Mouse (Mus musculus) midbrain, embryonic 16.5 days (tissue): ENCODE measurements around the gene Cpe. TPM values are rescaled to one million over a fixed set of nuclear protein-coding genes. Genes with fewer than 3 reads are reported as not detected.

Experiments used
- ATAC-seq: fragments of 200-750 bp; cut with Nextera tagmentation; 2 replicates; pipeline ENCODE4 v1.8.0; 2017; ENCODE audit warnings: moderate TSS enrichment
- H3K27ac ChIP-seq: fragments of 300-500 bp; sonication (generic); 2 replicates; pipeline ENCODE4 v1.5.1; 2014; ENCODE audit warnings: mild to moderate bottlenecking, low read length, mixed read lengths
- H3K27me3 ChIP-seq: fragments of 300-500 bp; sonication (generic); 2 replicates; pipeline ENCODE4 v1.6.1; 2014; ENCODE audit warnings: low read depth, low read length, mixed read lengths; ENCODE audit not compliant: control insufficient read depth, insufficient read depth
- H3K36me3 ChIP-seq: fragments of 300-500 bp; sonication (generic); 2 replicates; pipeline ENCODE4 v1.6.1; 2014; ENCODE audit warnings: mild to moderate bottlenecking, low read length, moderate library complexity, mixed read lengths; ENCODE audit not compliant: control insufficient read depth, insufficient read depth
- H3K4me1 ChIP-seq: fragments of 300-500 bp; sonication (generic); 2 replicates; pipeline ENCODE4 v1.6.1; 2014; ENCODE audit warnings: mild to moderate bottlenecking, low read length, mixed read lengths; ENCODE audit not compliant: control insufficient read depth, insufficient read depth
- H3K4me2 ChIP-seq: fragments of 300-500 bp; sonication (generic); 2 replicates; pipeline ENCODE4 v1.6.1; 2014; ENCODE audit warnings: mild to moderate bottlenecking, low read length, mixed read lengths
- H3K4me3 ChIP-seq: fragments of 300-500 bp; sonication (generic); 2 replicates; pipeline ENCODE4 v1.5.1; 2014; ENCODE audit warnings: low read depth, mild to moderate bottlenecking, low read length, moderate library complexity, mixed read lengths
- H3K9ac ChIP-seq: fragments of 300-500 bp; sonication (generic); 2 replicates; pipeline ENCODE4 v1.6.1; 2014; ENCODE audit warnings: low read depth, low read length, mixed read lengths
- H3K9me3 ChIP-seq: fragments of 300-500 bp; sonication (generic); replicated peaks from 2 replicates; pipeline ENCODE4 v1.6.1; 2014; ENCODE audit warnings: mild to moderate bottlenecking, low read length, mixed read lengths; ENCODE audit not compliant: control insufficient read depth, poor library complexity, severe bottlenecking
- WGBS: fragments of 180-500 bp; shearing (Covaris S2); extraction: QIAGEN DNeasy Blood & Tissue Kit; methylation state at CpG from one replicate; pipeline ENCODE4 v1.1.7; 2014; 5-methylcytosine and 5-hydroxymethylcytosine counted together
- polyA plus RNA-seq: library from polyadenylated mRNA; unstranded; fragments of >200 nt; fragmentation: Nextera tagmentation; extraction: Ambion mirVana; gene quantifications from 2 replicates; pipeline ENCODE4 v1.2.1, GENCODE M21; 2015

Gene Cpe
- polyA plus RNA-seq, 1 experiment from 2014 or later: 1,054 TPM

DNA sequence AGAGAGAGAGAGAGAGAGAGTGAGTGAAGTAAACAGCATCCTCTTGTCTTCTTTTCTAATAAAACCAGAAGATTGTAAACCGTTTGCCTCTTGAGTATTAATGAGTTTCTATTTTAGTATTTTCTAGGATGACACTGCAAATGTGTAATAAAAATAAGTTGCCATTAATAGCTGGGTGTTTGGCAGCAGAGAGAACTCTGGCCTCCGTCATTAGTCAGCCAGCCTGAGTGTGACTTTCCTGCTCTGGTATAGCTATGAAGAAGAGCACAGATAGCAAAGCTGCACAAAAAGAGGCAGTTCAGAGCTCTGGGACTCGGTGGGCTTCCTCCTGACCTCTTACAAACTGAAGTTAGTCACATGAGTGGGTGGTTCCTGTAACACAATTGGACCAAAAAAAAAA is 27.3 kb downstream of the Cpe start:
- Histone ChIP-seq H3K4me2 (no peak overlapping the region), H3K36me3 (no peaks in the 10 kb centered on the region), H3K27me3 (no peaks in the 10 kb centered on the region), H3K9me3 (no peaks in the 10 kb centered on the region), H3K27ac (no peak overlapping the region), H3K4me3 (no peak overlapping the region), H3K9ac (no peak overlapping the region), H3K4me1 (peaks cover 21% of the 10 kb centered on the region)
- WGBS: 47% methylated on average over 3 of the region's 3 CpGs
- ATAC-seq: no peak

DNA sequence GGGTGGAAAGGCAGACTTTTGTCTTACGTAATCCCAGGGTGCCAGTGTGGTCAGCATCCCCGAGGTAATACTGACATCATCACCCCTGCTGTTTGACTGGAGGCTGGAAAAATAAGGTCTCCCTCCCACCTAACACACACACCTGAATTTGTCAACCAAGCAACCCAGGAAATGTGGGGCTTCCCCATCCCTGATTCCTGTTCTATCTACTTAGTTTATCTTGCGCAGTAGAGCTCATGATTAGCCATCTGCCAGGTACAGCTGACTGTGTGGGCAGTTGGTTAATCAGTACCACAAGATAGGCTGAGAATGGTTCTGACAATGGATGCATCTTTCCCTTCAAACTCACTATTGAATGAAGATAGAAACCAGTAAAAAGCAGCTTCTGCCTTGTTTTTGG is 28.0 kb downstream of the Cpe start:
- Histone ChIP-seq H3K4me3 (no peak overlapping the region), H3K27me3 (no peaks in the 10 kb centered on the region), H3K9me3 (no peaks in the 10 kb centered on the region), H3K4me2 (no peak overlapping the region), H3K4me1 (peaks cover 23% of the 10 kb centered on the region), H3K36me3 (no peaks in the 10 kb centered on the region), H3K9ac (no peak overlapping the region), H3K27ac (no peak overlapping the region)
- no peak for ATAC-seq
- WGBS: 57% methylated on average over 3 of the region's 3 CpGs

DNA sequence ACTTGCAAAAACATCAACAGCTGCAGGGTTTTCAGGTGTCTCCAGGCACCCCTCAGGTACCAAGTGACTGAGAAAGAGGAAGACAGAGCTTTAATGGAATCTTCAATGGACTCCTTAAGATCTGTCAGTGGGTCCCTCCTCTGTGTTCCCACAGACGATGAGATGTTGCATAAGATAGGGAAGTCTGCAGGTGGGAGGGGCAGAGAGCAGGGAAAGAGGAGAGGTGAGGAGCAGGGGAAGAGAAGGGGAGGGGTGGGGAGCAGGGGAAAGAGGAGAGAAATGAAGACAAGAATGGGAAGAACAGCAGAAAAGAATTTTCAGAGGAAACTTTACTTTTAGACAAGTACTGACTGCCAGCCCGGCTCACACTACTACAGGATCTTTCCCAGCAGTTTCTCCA is 28.5 kb downstream of the Cpe start:
- H3K4me1 ChIP-seq: peaks cover 24% of the 10 kb centered on the region
- no peak overlapping the region for H3K27ac ChIP-seq
- H3K9ac ChIP-seq: no peak overlapping the region
- no peaks in the 10 kb centered on the region for H3K36me3 ChIP-seq
- H3K27me3 ChIP-seq: no peaks in the 10 kb centered on the region
- H3K9me3 ChIP-seq: no peaks in the 10 kb centered on the region
- no peak for ATAC-seq
- H3K4me3 ChIP-seq: no peak overlapping the region
- 41% methylated on average over 2 of the region's 2 CpGs for WGBS
- no peak overlapping the region for H3K4me2 ChIP-seq

DNA sequence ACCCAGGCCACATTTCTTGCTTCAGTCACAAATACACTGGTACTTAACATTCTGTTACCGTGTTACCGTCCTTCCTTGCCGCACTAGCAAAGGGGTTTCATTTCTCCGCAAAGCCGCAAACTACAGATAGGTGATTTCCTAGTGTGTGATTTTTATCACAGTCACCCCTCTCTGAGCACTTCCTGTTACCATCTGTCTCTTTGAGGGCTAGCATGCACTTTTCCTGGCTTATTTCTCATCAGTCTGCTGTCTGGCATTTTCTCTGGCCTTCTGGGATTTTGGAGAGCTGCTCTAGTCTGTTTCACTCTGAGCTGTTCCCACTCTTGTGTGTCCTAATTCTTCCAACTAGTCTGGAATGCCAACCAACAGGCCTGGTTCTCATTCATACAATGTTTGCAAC is 33.8 kb downstream of the Cpe start:
- WGBS: 79% methylated on average over 5 of the region's 5 CpGs
- Histone ChIP-seq H3K4me1 (peaks cover 31% of the 10 kb centered on the region), H3K4me2 (no peak overlapping the region), H3K36me3 (no peaks in the 10 kb centered on the region), H3K4me3 (no peak overlapping the region), H3K9ac (no peak overlapping the region), H3K9me3 (no peaks in the 10 kb centered on the region), H3K27me3 (no peaks in the 10 kb centered on the region), H3K27ac (peak overlapping the region; percentile 68)
- no peak for ATAC-seq

DNA sequence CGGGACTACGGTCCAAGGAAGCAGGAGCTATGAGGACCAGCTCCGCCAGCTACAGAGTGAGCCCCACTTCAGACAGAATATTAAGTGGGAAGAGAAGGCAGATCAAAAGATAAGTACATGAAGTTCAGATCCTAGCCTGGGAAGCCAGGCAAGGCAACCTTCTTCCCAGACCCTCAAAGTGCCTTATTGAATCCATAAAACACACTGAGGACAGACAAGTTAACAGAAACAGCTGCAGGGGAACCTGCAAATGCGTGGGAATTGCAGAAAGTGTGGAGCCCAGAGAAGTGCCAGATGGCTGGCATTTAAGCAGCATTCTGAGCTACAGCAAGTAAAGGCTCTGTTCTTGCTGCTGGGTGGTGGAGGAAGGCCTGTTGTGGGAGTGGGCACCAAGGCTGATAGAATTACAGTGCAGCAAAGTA is 34.9 kb downstream of the Cpe start:
- Histone ChIP-seq H3K4me1 (peaks cover 28% of the 10 kb centered on the region), H3K9me3 (no peaks in the 10 kb centered on the region), H3K9ac (no peak overlapping the region), H3K27ac (peak overlapping the region; percentile 69), H3K36me3 (no peaks in the 10 kb centered on the region), H3K4me2 (no peak overlapping the region; the same call in 1 of the 2 replicates), H3K4me3 (no peak overlapping the region), H3K27me3 (no peaks in the 10 kb centered on the region)
- ATAC-seq: peak; percentile 54
- WGBS: 12% methylated on average over 4 of the region's 4 CpGs

DNA sequence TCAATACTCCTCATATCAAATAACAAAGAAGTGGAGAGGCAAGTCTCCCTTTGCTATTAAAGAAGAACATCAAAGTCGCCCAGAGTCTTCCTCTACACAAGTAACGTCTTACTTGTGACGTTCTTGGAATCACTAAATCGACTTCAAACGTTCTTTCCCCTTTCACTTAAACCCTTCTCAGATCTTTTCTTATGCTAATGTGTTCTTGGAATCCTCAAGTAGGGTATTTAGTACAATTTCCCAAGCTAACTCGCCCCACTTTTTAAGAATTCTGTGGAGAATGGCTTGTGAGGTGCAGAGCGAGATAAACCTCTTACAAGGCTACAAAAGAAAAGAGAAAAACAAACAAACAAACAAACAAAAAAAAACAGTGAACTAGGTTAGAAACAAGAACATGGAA is 35.3 kb downstream of the Cpe start:
- Histone ChIP-seq H3K9ac (no peak overlapping the region), H3K27ac (peak overlapping the region; percentile 69), H3K27me3 (no peaks in the 10 kb centered on the region), H3K4me1 (peaks cover 27% of the 10 kb centered on the region), H3K4me3 (no peak overlapping the region), H3K36me3 (no peaks in the 10 kb centered on the region), H3K9me3 (no peaks in the 10 kb centered on the region), H3K4me2 (no peak overlapping the region)
- WGBS: 7% methylated on average over 7 of the region's 7 CpGs
- ATAC-seq: no peak

DNA sequence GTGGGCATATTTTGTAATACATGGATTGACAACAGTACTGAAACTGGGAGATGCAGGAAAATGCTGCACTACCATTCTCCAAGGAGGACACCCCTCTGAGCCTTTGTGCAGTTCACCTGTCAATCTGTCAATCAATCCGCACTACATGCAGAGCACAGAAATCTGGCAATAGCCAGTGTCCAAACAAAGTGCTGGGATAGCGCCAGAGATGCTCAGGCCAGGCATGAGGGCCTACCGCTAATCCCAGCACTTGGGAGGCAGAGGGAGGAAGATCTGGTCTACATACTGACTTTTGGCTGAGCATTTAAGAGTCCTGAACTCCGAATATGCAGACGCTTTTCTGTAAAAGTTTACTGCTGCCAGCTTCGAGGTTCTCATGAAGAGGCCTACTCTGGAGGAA is 37.0 kb downstream of the Cpe start:
- H3K36me3 ChIP-seq: no peaks in the 10 kb centered on the region
- no peak overlapping the region for H3K9ac ChIP-seq
- H3K4me1 ChIP-seq: peaks cover 22% of the 10 kb centered on the region
- H3K4me2 ChIP-seq: no peak overlapping the region
- H3K4me3 ChIP-seq: no peak overlapping the region
- H3K27me3 ChIP-seq: no peaks in the 10 kb centered on the region
- H3K9me3 ChIP-seq: no peaks in the 10 kb centered on the region
- no peak for ATAC-seq
- H3K27ac ChIP-seq: peak overlapping the region; percentile 41
- WGBS: 55% methylated on average over 6 of the region's 6 CpGs

DNA sequence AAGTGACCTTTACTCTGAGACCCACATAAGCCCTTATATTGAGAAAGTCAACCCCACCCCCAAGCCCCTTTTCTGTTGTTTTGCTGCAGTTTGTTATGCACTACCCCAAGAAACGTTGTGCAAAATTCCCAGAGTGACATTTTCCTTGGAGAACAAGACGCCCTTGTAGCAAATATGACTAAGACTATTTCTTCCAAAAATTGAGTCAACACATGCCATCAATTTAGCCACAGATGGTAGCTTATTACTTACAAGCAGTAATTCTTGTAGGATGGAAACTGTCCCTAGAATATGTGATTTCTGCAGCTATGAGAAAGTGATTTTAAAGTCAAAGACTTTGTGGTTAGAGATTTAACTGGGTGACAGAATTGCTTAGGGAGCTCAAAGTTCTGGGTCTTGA is 37.8 kb downstream of the Cpe start:
- no peak overlapping the region for H3K4me3 ChIP-seq
- H3K36me3 ChIP-seq: no peaks in the 10 kb centered on the region
- peaks cover 22% of the 10 kb centered on the region for H3K4me1 ChIP-seq
- no peaks in the 10 kb centered on the region for H3K27me3 ChIP-seq
- WGBS: 72% methylated on average over 2 of the region's 2 CpGs
- no peak overlapping the region for H3K27ac ChIP-seq
- no peak overlapping the region for H3K9ac ChIP-seq
- no peaks in the 10 kb centered on the region for H3K9me3 ChIP-seq
- ATAC-seq: no peak
- H3K4me2 ChIP-seq: no peak overlapping the region

DNA sequence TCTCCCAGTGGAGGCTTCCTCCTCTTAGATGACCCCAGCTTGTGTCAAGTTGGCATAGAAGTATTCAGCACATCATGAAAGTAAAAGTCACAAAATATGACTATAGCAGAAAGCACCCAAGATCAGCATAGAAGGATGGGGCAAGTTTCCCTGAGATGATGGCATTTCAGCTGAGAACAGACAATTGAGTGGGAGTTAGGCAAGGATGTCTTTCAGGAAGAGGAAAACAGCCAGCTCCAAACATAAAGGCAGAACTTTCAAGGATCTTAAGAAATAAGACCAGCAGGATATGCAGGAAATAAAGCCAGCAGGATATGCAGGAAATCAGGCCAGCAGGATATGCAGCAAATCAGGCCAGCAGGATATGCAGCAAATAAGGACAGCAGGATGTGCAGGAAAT is 40.6 kb downstream of the Cpe start:
- Histone ChIP-seq H3K4me1 (peaks cover 5% of the 10 kb centered on the region; the same call in 1 of the 2 replicates), H3K36me3 (no peaks in the 10 kb centered on the region), H3K9me3 (no peaks in the 10 kb centered on the region), H3K27ac (no peak overlapping the region), H3K4me2 (no peak overlapping the region), H3K9ac (no peak overlapping the region), H3K27me3 (no peaks in the 10 kb centered on the region), H3K4me3 (no peak overlapping the region)
- no peak for ATAC-seq

DNA sequence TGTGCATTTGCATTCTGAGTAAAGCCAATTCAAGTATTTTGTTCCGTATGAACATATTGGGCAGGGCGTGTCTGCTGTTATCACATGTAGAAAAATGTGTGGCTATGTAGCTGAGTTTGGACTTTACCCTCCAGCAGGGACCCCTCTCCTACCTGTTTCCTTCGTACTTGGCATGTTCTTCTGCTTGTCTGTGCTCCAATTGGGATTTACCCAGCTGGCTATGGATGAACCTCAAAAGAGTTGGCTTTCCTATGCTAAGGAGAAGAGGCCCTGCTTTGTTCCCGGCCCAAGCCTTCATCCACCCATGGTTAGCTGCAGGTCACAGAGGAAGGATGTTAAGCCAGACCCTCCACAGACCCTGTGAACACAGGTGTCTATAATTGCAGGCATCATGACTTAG is 44.8 kb downstream of the Cpe start:
- H3K4me2 ChIP-seq: no peak overlapping the region
- no peak for ATAC-seq
- 86% methylated on average over 4 of the region's 4 CpGs for WGBS
- H3K4me1 ChIP-seq: 0 out of 2 replicates have a peak, but pooled peaks cover 4% of the 10 kb centered on the region
- H3K27me3 ChIP-seq: no peaks in the 10 kb centered on the region
- H3K9ac ChIP-seq: no peak overlapping the region
- H3K4me3 ChIP-seq: no peak overlapping the region
- H3K36me3 ChIP-seq: no peaks in the 10 kb centered on the region
- H3K9me3 ChIP-seq: no peaks in the 10 kb centered on the region
- no peak overlapping the region for H3K27ac ChIP-seq
